Mouse (Mus musculus): Measurements from ENCODE around the gene Btbd9.

GRCm38 (mm10) chr17:30360654-30361053, 215.6 kb downstream of the Btbd9 start:
- TF ChIP-seq POLR2A (IDR thresholded peaks at IDR 0.05; ENCODE audit: borderline replicate concordance, insufficient read depth, low read length) (no peak), CTCF (IDR thresholded peaks at IDR 0.05; ENCODE audit: borderline replicate concordance, insufficient read depth, low read depth, low read length) (no peak)
